Mouse (Mus musculus) gastrocnemius, postnatal 36 days (tissue): ENCODE results near the gene Gnat2. TPM values are rescaled to one million over a fixed set of nuclear protein-coding genes. Genes with fewer than 3 reads are reported as not detected.

ENCODE experiments used
- DNase-seq, 2 experiments: peaks; one replicate each; pipeline ENCODE4 v3.0.0; 2022
- intact Hi-C: fragments of 180-260 bp; cut with DNase I; formaldehyde crosslinking; loops from one replicate; pipeline ENCODE4 v1.15.1; 2025
- total RNA-seq, 2 experiments: library from RNA; stranded (reverse); gene quantifications; 2 replicates each; pipeline ENCODE4 v1.2.3; 2021

The Gnat2 gene
- total RNA-seq, 2 experiments from 2014 or later: 0.25 to 0.28 TPM

DNA sequence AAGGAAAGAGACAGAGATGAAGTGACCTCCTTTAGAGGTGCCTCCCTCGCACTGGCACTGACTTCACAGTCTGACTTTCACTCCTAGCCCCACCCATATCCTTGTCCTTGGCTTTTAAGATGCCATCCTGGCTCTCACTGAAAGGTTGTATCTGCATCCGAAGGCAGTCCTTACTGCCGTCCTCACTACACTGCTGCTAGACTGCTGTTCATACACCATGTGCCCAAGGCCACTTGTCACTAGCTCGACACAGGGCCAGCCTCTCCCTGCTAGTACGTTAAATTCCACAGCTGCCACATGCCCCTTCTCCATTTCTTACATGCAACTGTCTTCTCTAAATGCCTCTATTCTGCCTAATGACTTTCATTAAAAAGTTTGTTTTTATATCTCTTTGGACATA, 18.7 kb downstream of the Gnat2 start:
- no peak for DNase-seq
- intact Hi-C loops: no loop called here

DNA sequence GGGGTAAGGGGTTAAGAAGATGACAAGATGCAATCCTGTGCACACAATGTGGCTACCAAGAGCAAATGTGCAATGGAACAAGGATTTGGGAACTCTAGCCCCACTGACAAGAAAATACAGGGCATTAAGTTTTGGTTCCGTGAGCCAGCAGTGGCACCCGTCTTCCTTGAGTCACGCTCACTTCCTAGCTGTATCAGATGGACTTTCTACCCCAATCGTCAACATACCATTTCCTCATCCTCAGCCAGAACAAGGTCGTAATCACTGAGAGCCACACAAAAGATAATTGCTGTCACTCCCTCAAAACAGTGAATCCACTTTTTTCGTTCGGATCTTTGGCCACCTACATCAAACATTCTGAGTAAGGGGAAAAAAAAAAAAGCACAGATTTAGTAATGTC, 19.7 kb downstream of the Gnat2 start:
- no peak for DNase-seq
- intact Hi-C loops: no loop called here

DNA sequence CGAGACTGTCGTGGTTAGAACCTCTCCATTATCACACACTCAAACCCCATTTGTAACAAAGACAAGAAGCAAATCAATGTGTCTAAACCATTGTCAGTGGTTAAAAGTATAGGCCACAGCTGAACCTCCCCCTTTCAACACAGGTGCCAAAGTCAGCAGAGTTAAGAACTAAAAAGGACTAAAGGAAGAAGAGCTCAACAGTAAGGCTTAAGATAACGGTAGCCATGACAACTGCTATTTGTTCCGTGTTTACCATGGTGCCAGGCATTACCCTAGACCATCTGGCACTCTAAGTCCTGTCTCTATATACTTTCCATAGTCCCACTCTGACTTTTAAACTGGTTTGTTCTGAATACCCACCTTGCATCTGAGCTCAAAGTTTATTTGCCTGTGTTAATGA, 20.1 kb downstream of the Gnat2 start:
- intact Hi-C loops: no loop called here
- no peak for DNase-seq

DNA sequence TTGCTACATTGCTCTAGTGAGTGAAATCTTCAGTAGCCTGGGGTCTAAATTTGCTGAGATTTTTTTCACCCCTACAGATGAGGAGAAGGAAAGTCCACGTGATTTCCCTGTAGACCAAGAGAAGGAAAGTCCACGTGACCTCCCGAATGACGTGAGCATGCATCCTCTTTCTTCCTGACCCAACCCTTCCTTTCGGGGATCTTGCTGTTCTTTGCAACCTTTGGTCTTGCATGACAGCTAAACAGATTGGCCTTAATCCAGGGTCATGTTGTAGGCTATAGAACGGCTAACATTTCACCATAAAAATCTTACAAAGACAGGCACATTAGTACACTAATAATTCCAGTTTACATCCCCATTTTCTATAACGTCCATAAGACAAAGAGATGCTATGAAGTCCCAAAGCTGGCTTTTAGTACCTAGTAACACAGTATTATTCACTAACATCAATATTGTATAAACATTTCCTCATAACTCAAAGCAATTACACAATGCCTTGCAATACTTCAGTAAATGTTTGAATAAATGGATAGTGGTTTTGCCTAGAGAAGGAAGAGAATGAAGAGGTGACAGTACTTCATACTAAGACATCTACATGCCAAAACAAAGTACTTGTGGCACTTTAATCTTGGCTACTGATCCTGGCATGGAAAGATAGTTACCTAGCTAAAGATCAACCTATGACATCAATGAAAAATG, 21.2 kb downstream of the Gnat2 start:
- intact Hi-C loops: no loop called here
- no peak for DNase-seq

DNA sequence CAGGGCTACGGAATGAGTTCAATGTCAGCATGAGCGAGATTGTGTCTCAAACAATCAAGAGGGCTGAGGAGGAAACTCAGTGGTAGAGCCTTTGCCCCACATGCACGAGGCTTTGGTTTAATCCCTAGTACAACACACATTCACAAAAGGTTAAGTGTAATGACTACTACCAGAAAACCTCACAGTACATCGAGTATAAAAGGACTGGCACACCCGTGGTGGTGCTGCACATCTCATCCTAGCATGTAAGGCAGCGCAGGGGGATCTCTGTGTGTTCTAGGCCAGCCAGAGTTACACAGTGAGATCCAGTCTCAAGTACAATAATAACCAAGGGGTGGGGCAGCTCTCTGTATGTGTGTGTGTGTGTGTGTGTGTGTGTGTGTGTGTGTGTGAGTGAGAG, 24.9 kb downstream of the Gnat2 start:
- no peak for DNase-seq
- intact Hi-C loops: no loop called here

DNA sequence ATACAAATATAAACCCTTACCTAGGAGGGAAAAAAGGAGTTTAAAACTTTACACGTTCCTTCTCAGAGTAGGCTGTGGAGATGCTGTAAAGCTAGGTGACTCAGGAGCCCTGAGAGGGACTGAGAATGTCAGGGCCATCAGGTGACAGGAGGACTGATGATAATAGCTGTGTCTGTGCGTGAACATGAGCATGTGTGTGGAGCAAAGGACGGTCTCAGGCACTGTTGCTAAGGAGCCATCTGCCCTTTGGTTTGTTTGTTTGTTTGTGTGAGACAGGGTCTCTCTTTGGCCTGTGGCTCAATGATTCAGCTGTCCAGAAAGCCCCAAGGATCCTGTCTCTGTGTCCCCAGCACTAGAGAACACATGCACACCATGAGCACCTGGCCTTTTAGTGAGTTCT, 28.5 kb downstream of the Gnat2 start:
- no peak for DNase-seq
- intact Hi-C loops: no loop called here

DNA sequence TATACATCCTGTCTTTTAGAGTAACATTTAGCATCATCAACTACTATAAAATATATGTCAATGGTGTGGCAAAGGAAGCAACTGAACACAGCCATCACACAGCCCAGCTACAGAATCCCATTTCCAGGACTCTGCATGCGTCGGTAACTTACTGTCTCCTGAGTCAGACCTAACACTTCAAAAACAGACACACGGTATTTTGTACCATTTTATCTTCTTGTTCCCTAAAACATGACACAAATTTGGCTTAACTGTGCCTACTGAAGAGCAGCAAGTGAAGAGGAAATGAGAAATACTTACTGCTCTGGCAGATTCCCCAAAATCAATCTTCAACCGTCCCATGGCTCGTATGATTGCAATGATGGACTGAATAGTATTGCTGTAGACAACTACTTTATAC, 30.7 kb downstream of the Gnat2 start:
- intact Hi-C loops: no loop called here
- no peak for DNase-seq

DNA sequence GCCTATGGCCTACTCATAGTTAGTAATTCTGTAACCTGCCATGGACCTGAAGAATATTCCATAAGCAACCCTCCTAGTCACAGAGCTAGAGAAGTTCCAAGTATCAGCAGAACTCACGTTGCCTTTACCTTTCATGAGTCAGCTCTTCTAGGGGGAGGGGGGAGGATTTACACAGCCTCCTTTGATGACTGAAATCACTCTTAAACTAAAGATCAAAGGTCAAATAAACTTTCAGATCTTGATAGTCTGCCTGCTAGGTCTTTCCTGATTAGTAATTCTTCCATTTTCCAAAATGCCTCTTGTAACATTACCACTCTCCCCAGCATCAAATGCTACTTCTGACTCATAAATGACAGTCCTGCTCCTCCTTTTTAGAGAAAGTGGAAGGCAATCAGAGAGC, 31.5 kb downstream of the Gnat2 start:
- intact Hi-C loops: no loop called here
- DNase-seq: no peak

DNA sequence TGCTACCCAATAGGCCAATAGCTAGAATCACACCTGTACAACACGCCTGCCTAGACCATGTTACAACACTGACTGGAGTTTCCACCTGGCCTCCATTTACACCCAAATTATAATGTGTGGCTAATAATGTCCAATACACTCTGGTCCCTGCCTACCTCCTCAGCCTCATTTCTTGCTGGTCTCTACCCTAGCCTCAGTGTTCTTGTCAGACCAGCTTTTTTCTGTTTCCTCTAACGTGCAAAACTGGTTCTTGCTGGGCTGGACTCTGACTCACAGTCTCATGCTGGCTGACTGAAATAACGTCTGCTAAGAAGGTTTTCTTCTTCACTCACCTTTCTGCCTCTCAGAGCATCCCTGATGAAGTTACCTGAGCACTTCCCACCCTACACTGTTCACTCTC, 33.7 kb downstream of the Gnat2 start:
- intact Hi-C loops: no loop called here
- no peak for DNase-seq

DNA sequence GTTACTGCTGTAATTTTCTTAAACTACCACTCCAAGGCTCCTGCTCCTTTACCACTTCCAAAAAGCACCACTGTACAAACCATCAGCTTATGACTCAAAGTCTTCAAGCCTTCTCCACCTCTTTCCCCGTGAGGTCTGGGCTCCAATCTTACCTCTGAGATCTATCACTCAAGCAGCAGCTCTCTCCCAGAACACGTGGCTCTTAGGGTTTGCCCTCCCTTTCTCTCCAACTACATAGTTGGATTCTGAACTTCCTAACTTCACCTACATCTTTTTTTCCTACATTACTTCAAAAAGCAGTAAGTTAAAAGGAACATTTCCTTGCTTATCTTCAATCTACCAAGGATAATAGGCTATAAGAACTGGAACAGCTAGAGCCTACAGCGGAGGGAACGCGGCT, 35.9 kb downstream of the Gnat2 start:
- intact Hi-C loops: no loop called here
- no peak for DNase-seq

DNA sequence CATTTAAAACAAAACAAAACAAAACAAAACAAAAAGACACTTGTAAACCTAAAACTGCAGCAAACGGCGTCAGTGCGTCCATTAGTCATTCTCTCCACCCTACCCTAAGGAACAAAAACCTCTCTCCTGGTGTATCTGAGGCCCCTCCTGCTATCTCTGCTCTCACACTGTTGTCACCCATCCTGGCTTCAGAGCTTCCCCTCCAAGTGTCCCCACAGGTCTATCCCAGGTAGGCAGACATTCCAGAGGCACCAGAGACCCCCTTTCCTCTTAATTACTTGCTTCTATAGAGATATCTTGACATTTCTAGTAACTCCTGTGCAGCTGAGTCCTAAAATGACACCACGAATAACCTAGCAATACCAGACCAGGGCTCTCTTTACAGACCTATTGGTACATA, 36.8 kb downstream of the Gnat2 start:
- DNase-seq: no peak
- intact Hi-C loops: no loop called here

DNA sequence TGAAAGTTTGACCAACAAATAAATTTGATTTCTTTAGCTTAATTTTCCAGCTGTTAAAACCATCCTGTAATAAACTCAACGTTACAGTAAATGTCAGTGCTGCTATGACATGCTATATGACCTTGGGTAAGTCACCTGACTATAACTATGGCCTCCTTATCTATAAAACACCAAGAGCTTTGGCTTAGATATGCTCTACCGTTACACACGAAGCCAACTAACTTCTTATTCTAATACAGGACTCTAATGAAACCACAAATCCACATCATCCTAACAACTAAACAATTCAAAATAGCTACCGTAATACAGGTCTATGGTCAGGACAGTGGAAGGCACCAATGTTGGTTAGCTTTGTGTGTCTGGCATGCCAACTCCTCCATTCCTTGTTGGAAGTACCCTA, 37.2 kb downstream of the Gnat2 start:
- DNase-seq: no peak
- intact Hi-C loops: no loop called here

DNA sequence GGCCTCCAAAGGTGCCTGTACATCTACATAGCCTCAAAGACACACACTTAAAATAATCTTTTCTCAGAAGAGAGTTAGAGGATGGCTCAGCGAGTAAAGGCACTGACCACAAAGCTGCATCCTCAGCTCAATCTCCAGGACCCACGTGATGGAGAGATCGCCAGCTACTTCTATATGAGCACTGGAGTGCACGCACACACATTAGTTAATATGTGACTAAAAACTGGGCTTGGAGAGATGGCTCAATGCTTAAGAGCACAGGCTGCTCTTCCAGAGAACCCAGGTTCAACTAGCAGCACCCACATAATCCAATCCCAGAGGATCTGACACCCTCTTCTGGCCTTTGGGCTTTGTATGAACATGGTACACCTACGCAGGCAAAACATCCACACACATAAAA, 38.6 kb downstream of the Gnat2 start:
- no peak for DNase-seq
- intact Hi-C loops: no loop called here

DNA sequence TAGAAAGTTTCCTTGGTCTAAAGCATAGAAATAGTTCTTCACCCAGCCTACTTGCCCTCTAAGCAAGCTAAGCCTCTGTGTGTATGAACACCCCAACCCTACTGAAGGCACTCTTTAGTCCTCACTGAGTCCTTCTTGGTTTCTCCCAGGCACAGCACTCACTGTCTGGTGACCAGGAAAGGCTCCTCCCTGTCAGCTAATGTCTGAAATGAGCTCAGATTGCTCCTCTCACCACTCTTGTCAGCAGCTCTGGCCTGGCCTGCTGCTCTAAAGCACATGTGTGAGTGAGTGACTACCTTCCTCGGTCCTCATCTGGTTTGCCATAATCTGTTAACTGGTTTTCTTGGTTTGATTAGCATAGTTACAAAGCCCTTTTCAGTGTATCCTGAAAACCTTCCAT, 39.2 kb downstream of the Gnat2 start:
- DNase-seq: no peak
- intact Hi-C loops: no loop called here

DNA sequence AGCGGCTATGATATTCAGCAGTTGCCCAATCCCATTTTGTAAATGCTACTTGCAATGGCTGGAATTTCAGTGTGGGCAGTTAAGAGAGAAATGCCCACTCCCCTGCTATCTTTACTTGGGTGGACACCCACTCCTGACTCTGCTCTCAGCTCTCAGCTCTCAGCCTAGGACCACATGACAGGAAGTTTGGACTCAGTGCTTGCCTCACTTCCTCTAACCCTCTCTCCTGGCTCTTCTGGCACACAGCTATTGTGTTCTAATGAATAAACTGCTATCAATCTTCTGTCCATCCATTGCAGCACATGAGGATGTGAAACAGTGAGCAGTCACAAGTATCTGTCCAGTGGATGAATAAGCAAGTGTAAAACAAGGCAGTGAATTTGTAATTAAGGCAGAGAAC, 39.9 kb downstream of the Gnat2 start:
- DNase-seq: no peak
- intact Hi-C loops: no loop called here

DNA sequence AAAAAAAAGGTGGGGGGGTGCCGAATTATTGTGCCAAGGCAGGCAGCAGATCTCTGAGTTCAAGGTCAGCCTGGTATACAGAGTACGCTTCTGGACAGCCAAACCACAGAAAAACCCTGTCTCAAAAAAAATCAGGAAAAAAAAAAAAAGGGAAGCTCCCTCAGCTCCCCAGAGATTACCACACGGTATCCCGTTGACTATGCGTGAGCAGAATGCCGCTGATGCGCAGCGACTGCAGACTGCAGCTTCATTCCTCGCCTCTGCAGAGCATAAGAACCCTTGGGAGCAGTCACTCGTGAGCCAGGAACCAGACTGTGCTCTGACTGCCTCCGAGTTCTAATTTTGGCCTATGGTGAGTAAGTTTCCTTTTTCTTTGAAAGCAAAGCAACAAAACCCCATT, 42.1 kb downstream of the Gnat2 start:
- DNase-seq: no peak
- intact Hi-C loops: no loop called here

DNA sequence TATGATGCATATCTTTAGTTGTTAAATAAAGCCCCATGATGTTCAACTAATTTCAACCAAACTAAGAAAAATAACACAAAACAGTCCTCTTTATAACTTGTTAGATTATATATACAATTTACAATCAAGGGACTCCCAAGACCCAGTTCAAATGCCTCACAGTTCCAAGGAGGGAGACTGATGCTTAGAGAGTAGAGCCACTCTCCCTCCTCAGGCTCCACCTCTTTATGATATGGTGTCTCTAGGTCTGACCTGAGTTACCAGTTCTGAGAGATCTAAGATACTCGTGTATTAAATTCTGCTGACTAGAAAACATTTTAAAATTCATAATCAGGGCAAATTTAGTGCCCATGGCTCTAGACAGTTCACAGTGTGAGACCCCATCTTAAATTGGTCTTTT, 46.5 kb downstream of the Gnat2 start:
- no peak for DNase-seq
- intact Hi-C loops: no loop called here

DNA sequence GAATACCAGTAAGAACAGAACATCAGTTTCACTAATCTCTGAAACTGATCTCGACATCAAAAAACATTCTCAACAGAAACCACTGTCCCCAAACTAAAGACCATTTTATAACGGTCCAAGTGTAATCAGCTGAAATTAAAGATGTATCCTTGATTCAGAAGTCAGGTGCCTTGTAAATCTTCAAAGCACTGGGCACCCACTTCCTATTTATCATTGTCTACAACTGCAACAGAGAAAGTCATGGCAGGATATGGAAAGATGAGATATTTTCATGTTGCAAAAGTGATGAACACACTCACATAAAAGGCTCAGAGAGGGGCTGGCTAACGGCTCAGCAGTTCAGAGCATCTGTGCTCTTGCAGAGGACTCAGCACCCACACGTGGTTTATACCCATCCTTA, 48.2 kb downstream of the Gnat2 start:
- no peak for DNase-seq
- intact Hi-C loops: loop anchor here (10.0 kb wide), 1 partner anchor 206 kb away; the partner anchor contains the start of gene Gstm7

DNA sequence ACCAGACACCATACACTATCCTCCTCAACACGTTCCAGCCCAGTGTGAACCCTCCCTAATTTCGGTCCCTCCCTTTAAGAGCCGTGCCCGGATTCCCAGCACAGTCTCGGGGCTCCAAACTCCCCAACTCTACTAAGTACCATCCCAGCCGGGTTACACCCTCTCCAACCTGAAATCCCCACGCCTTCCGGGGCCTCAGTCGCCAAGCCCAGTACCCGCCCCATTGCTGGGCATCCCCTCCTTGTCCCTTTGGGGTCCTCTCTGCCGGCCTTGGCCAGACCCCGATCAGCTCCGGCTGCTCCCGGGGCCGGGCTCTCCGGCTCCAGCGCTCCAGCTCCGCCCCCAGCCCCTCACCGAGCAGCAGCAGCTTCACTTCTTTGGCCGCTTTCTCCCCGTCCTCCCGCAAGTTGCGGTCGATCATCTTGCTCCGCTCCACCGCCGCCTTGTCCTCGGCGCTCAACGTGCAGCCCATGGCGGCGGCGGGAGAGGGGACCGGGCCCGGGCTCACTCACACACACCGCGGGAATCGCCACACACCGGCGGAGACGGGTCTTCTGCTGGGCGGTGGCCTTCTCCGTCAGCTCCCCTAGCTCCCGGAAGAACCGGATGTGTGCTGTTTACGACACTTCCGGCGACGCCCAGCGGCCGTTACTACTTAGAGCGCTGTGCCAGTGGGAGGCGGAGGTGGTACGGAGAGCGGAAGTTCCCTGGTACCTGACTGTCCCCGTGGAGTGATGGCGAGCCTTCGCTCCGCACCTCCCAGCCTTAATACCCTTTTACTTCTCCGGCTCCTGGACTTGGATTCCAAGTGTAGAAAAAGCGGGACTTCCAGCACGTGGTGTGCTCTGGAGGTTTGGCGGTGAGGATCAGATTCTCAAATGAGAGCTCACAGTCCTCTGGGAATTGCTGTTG, 53.2 kb downstream of the Gnat2 start, which contains the start of gene Gnai3:
Gnai3 (minus strand) TSS at position 613 of the 912 bp plus-strand sequence.
- peak; percentile 85 to 86 for DNase-seq
- intact Hi-C loops: loop anchor here (10.0 kb wide), 1 partner anchor 211 kb away; the partner anchor contains the start of gene Gstm7

DNA sequence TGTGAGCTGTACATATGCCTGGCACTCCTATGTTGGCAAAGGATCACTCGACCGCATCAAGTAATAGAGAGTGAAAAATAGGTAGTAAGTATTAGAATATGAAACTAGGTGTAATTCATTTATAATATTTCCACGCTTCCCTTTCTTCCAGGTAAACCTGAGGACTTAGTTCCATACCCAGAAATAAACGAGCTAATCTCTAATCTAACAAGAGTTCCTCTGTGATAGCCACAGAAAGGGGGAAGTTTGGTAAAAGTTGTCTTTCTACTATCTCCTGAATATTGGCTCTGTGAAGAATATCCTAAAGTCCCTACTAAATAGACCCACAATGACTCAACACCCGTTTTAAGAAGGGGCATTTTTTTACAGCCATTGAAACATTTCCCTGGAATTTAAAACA, 54.1 kb downstream of the Gnat2 start:
- no peak for DNase-seq

DNA sequence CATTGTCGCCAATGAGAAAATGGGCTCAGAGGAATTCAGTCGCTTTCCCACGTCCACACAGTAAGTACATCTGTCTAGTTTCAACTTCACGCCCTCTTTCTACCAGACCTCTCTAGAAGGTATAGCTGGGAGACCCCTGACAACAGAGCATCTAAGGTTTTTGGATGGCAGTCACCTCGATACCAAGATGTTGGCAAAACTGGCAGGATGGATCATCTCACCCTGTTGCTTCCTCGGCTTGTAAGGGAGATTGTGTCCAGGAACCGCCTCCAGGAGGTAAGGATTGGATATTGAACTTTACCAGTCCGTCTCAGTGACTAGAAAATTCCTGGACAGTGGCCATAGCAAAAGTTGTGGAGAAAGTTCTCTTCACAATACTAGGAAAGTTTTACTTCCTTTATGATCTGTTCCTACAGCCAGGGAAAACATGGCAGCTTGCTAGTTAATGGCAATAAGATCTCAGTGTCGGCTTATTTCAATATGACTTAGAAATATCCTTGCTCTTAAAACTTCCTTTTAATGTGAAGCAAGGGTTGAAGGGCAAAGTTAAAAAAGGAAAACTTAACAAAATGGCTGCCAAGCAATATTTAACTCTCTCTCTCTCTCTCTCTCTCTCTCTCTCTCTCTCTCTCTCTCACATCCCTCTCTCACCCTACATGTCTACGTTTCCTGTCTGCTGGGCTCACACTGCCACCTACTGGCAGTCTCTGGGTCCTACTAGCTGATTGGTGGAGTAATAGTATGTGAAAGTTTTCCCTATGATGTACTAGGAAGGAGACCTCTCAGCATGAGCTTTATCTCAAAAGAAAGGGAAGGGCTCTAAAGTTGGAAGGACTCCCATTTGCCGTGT, 55.0 kb downstream of the Gnat2 start:
- DNase-seq: peak; percentile 82 to 86
- intact Hi-C loops: loop anchor here (10.0 kb wide), 1 partner anchor 213 kb away; the partner anchor contains the start of gene Gstm7

More for the DNA sequence above, 54.1 kb downstream of the Gnat2 start:
- intact Hi-C loops: loop anchor here (10.0 kb wide), 1 partner anchor 212 kb away; the partner anchor contains the start of gene Gstm7
